Mouse (Mus musculus) E14TG2a.4 (cell line): ENCODE results near the gene Cep85l.

Source experiments
- CTCF ChIP-seq: conservative IDR thresholded peaks from 2 replicates; pipeline ENCODE4 v1.5.1; 2014; ENCODE audit warnings: low read length
- POU5F1 ChIP-seq: IDR thresholded peaks from 2 replicates; pipeline ENCODE4 v1.6.1; 2014; ENCODE audit warnings: low read length, borderline replicate concordance

- no peak for TF ChIP-seq CTCF
- TF ChIP-seq POU5F1: no peak
Observed at GRCm38 (mm10) chr10:53234086-53234613, 145.6 kb downstream of the Cep85l start.
